Mouse (Mus musculus): ENCODE data around the gene Gldn.

- TF ChIP-seq CTCF (conservative IDR thresholded peaks at IDR 0.05; ENCODE audit: low read length) (no peak), NANOG (IDR thresholded peaks at IDR 0.05; ENCODE audit: borderline replicate concordance, low read length) (no peak), POU5F1 (IDR thresholded peaks at IDR 0.05; ENCODE audit: borderline replicate concordance, low read length) (no peak)
These were observed 41.2 kb upstream of the Gldn start for GRCm38 (mm10) chr9:54244869-54245665.
